Mouse (Mus musculus) gastrocnemius, adult 2 months (tissue): ENCODE data around the gene Abcc5. TPM values are rescaled to one million over a fixed set of nuclear protein-coding genes. Genes with fewer than 3 reads are reported as not detected.
"Not testable (repeated sequence)": the region's sequence is repeated elsewhere in the genome, so short reads cannot be mapped to it uniquely, and the experiment has no call there.

Experiments used
- DNase-seq: peaks from one replicate; pipeline ENCODE4 v3.0.0; 2022
- H3K27ac ChIP-seq: fragments of 200-600 bp; 2 replicates; pipeline ENCODE4 v1.8.1; 2022; ENCODE audit warnings: mild to moderate bottlenecking
- H3K4me3 ChIP-seq: fragments of 200-600 bp; 2 replicates; pipeline ENCODE4 v1.8.1; 2022; ENCODE audit warnings: mild to moderate bottlenecking, moderate library complexity
- CTCF ChIP-seq: fragments of 200-600 bp; IDR thresholded peaks from 2 replicates; pipeline ENCODE4 v1.8.1; 2022; ENCODE audit warnings: antibody characterized with exemption, mild to moderate bottlenecking, moderate library complexity
- intact Hi-C: fragments of 180-260 bp; cut with DNase I; formaldehyde crosslinking; loops from one replicate; pipeline ENCODE4 v1.15.1; 2025
- total RNA-seq, 2 experiments: library from RNA; stranded (reverse); gene quantifications; 2 replicates each; pipeline ENCODE4 v1.2.3; 2021

Abcc5 gene
- total RNA-seq, 2 experiments from 2014 or later, result 54.4 to 66.0 TPM

DNA sequence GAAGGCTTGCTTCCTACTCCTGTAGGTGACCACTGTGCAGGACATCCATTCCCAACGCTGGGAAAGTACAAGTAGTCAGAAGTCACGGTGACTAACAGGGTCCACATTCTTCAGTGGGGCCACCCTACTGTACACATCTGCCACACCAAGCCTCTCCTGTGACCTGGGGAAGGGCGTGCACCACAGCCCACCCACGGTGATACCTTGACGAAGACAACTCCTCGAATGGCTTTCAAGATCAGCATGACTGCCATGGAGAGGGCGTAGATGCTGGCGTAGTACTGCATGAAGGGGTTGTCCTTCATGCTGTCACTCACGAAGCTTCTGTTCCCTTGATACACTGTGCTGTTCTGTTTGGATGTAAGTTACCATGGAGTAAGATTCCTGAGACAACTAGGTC lies 58.0 kb downstream of the Abcc5 start:
- no peak overlapping the region for H3K27ac ChIP-seq
- intact Hi-C loops, result no loop called here
- no peak for DNase-seq
- TF ChIP-seq CTCF, result no peak
- no peak overlapping the region for H3K4me3 ChIP-seq

DNA sequence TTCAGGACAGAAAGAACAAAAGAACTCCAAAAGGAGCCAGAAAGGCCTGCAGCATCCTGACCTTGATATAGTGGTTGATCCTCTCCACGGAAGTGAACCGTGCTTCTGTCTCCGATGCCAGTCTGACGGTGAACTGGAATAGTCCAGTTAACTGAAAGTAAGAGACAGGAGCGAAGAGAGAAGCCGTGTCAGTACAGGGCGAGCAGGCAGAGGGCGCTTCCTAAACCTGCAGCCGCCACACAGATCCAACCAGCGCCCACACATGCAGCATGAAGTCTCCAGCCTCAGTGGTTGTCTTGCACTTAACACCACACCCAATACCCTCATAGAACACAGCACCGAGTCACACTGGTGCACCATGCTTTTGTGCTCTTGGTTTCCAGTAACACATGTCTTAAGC lies 64.1 kb downstream of the Abcc5 start:
- no peak for TF ChIP-seq CTCF
- intact Hi-C loops, result no loop called here
- no peak for DNase-seq
- no peak overlapping the region for H3K4me3 ChIP-seq
- no peak overlapping the region for H3K27ac ChIP-seq

DNA sequence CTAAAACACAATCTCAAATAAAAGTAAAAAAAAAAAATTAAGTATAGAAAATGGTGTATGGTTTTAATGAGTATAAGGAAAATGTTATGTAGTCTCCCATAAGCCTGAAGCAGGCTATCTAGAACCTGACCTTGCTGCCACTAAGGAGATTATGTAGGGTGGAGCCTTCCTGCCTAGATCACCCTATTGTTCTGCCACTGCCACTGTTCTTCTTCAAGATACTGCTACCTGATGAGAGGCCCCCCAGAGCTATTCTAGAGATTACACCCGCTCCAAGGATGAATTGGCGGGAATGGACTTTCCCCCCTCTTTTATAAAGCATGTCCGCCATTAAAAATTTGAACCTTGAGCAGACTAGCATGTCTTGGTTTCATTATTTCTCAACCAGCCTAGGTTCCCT lies 64.7 kb downstream of the Abcc5 start:
- intact Hi-C loops, DNase-seq, H3K27ac ChIP-seq, H3K4me3 ChIP-seq: not testable (repeated sequence)

DNA sequence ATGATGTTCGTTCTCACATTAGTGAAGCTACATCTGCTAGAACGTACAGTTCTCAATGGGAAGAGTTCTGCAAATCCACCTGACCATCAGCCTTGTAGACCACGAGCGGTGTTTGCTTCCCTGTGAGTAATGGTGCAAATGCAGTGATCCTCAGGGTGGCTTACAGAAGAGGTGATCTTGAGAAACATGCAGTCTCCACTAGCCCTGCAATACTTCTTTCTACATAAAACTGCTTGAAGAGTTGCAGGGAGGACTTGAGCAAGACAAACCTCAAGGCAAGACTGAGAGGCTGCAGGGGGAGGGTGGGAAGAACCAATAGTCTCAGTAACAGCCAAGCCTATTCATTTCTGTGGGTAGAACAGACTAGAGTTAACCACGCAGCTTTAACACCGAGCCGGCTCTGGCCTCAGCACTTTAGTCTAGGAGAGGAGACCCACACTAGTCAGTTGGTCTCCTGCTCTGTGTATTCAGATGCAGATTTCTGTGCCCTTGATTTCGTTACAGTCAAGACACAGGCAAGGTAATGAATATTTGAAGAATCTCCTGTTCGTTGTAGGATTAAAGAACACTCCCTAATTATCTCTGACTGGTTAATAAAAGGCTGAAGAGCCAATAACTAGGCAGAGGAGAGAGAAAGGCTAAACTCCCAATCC lies 66.4 kb downstream of the Abcc5 start:
- Histone ChIP-seq H3K27ac (no peak overlapping the region), H3K4me3 (no peak overlapping the region)
- TF ChIP-seq CTCF, result no peak
- no peak for DNase-seq
- intact Hi-C loops, result no loop called here

- DNase-seq, result no peak
- intact Hi-C loops, result no loop called here
- no peak for TF ChIP-seq CTCF
These were observed 68.4 kb downstream of the Abcc5 start for GRCm38 (mm10) chr16:20357837-20358236.

GRCm38 (mm10) chr16:20354762-20355161 lies 71.4 kb downstream of the Abcc5 start:
- intact Hi-C loops, result no loop called here
- no peak for TF ChIP-seq CTCF
- no peak overlapping the region for H3K4me3 ChIP-seq
- no peak for DNase-seq
- no peak overlapping the region for H3K27ac ChIP-seq

More at GRCm38 (mm10) chr16:20357837-20358236, 68.4 kb downstream of the Abcc5 start:
- H3K4me3 ChIP-seq, result no peak overlapping the region
- H3K27ac ChIP-seq, result no peak overlapping the region

DNA sequence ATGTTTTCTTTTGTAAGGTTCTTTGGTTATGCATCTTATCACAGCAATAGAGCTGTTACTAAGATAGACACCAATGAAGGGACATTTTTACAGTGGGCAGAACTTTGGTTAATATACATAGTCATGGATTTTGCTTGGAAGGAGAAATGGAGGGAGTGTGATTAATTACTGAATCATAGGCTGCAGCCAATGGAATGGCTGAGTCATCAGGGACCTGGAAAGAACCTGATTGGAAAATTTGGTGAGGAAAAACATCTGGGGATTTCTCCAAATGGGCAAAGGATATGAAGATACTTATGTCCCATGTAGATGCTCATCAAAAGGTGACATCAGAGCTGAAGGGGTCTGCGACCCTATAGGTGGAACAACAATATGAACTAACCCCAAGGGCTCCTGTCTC lies 72.2 kb downstream of the Abcc5 start:
- no peak for DNase-seq
- intact Hi-C loops, result no loop called here
- Histone ChIP-seq H3K27ac (no peak overlapping the region), H3K4me3 (no peak overlapping the region)
- TF ChIP-seq CTCF, result no peak

DNA sequence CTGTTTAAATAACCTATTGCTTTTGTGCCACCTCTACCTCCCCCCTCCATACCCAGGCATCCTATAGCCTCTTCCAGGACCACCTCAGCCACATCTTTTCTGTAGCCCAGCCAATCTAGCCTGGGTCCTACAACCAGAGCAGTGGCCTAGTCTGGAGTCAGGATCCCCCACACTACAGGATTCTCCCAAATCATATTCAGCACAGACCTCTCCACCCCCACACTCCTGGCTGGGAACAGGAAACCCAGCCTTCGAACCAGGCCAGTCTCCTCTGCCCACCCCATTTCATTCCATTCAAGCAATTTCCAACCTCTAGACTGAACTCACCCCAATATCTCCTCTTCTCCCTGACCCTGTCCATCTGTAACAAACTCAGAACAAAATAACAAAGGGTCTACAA lies 80.7 kb downstream of the Abcc5 start:
- Histone ChIP-seq H3K27ac (no peak overlapping the region), H3K4me3 (no peak overlapping the region)
- no peak for TF ChIP-seq CTCF
- DNase-seq, result no peak
- intact Hi-C loops, result no loop called here

- intact Hi-C loops, result no loop called here
- DNase-seq, result no peak
- no peak for TF ChIP-seq CTCF
- H3K27ac ChIP-seq, result no peak overlapping the region
- no peak overlapping the region for H3K4me3 ChIP-seq
These were observed 87.6 kb downstream of the Abcc5 start for GRCm38 (mm10) chr16:20338616-20339015.

GRCm38 (mm10) chr16:20334918-20335317 lies 91.3 kb downstream of the Abcc5 start:
- no peak overlapping the region for H3K27ac ChIP-seq
- no peak for DNase-seq
- intact Hi-C loops, result no loop called here
- no peak overlapping the region for H3K4me3 ChIP-seq
- TF ChIP-seq CTCF, result no peak

DNA sequence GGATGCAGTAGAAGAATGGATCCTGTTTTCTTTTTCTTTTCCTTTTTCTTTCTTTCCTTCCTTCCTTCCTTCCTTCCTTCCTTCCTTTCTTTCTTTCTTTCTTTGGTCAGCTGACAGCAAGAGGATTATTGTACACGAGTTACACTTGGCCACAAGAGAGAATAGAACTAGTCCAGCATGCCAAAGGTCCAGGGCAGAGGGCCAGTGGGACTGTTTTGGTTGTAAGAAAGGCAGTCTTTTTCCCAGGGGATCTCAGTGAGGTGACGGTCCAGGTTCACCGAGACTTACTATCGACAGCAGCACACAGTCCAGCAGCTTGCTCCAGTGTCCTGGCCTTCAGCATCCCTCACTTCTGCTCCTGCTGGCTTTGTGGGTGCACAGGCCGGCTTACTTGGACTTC lies 97.9 kb downstream of the Abcc5 start:
- TF ChIP-seq CTCF, result no peak
- no peak overlapping the region for H3K4me3 ChIP-seq
- no peak overlapping the region for H3K27ac ChIP-seq
- intact Hi-C loops, result no loop called here
- DNase-seq, result no peak

- H3K27ac ChIP-seq, result peak within 1 kb of the TSS; percentile 32; the same call in 1 of the 2 replicates
- TF ChIP-seq CTCF, result no peak
- intact Hi-C loops, result no loop called here
- no peak for DNase-seq
- peak within 1 kb of the TSS; percentile 38 for H3K4me3 ChIP-seq
These were observed 100.9 kb downstream of the Abcc5 start, which contains the start of gene Cyp2ab1 for GRCm38 (mm10) chr16:20325286-20325685. Gene Cyp2ab1, minus strand, starts transcription at chr16:20325404.

- intact Hi-C loops, result no loop called here
- peak overlapping the region; percentile 38 for H3K4me3 ChIP-seq
- peak overlapping the region; percentile 32; the same call in 1 of the 2 replicates for H3K27ac ChIP-seq
- TF ChIP-seq CTCF, result no peak
- no peak for DNase-seq
These were observed 102.3 kb downstream of the Abcc5 start for GRCm38 (mm10) chr16:20323907-20324306.

DNA sequence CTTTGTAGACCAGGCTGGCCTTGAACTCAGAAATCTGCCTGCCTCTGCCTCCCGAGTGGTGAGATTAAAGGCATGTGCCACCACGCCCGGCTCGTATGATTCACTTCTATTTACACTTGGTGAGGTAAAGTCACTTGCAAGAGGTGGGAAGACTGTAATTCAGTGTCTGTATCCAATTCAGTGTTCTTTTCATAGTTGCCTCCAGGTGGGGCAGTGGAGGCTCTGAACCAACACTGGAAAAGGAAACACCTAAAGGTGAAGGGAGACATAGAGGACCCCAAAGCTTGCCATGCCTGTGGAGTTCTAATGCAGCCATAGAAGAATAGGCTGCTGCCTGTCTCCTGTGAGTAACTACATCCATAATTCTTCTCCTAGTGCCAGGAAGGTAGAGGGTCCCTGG lies 103.9 kb downstream of the Abcc5 start:
- Histone ChIP-seq H3K27ac (no peak overlapping the region), H3K4me3 (no peak overlapping the region)
- no peak for DNase-seq
- intact Hi-C loops, result no loop called here
- TF ChIP-seq CTCF, result no peak; the same call in 1 of the 2 replicates
